8 mouse cellular contexts compared by ENCODE assay signal in the genomic region with DNA sequence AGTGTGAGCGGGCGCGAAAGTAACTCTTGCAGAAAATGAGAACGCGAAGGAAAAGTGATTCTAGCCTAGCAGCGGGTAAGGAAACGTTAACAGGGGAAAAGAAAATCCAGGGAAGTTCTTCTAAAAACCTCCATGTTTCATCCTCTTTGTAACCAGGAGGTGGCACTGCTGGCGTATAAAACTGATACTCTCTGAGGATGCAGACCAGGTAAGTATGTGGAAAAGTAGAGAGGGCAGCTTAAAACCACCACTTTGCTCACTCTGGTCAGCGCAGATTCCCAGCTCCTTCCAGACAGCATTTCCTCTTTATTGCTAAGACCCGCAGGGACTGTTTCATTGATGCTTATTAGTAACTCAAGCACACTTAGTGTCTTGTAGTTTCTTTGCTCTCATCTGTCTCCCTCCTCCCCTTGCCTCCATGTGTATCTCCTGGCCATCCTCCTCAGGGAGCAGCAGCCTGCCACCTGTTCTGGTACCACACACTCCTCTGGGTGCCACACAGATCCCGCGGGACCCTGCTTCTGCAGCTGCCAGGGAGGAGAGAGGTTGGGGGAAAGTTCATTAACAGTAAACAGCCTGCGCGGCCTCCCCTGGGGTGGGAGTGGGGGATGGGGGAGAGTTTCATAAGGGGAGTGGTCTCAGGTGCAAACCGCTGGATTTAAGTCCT. TPM values are rescaled to one million over a fixed set of nuclear protein-coding genes. Genes with fewer than 3 reads are reported as not detected.
DNase-seq lines count a peak whose midpoint lies in the region; ATAC-seq and TF ChIP-seq lines count a peak whose summit lies in the region.

No protein-coding gene starts in this region.

- H3K4me2 ChIP-seq in hindbrain, embryonic 16.5 days (ENCODE audit: low read length): no peak overlapping the region
- H3K4me2 ChIP-seq in midbrain, embryonic 11.5 days: no peak overlapping the region
- no peak overlapping the region; the same call in 1 of the 2 replicates for H3K4me2 ChIP-seq in stomach, postnatal 0 days (replicated peaks; ENCODE audit: low read depth)

- H3K4me1 ChIP-seq in hindbrain, embryonic 16.5 days (ENCODE audit: control insufficient read depth, insufficient read depth, low read depth, low read length): no peaks in the 10 kb centered on the region
- H3K4me1 ChIP-seq in midbrain, embryonic 11.5 days (ENCODE audit: control insufficient read depth, insufficient read depth, low read length): no peaks in the 10 kb centered on the region
- no peaks in the 10 kb centered on the region for H3K4me1 ChIP-seq in stomach, postnatal 0 days (replicated peaks; ENCODE audit: control insufficient read depth, insufficient read depth)

- H3K9me3 ChIP-seq in hindbrain, embryonic 16.5 days (ENCODE audit: control insufficient read depth, low read length): no peaks in the 10 kb centered on the region
- no peaks in the 10 kb centered on the region for H3K9me3 ChIP-seq in midbrain, embryonic 11.5 days (ENCODE audit: control insufficient read depth, low read length)
- H3K9me3 ChIP-seq in stomach, postnatal 0 days (ENCODE audit: control insufficient read depth, low read length): no peaks in the 10 kb centered on the region

- H3K36me3 ChIP-seq in hindbrain, embryonic 16.5 days (ENCODE audit: control insufficient read depth, insufficient read depth, low read length): no peaks in the 10 kb centered on the region
- no peaks in the 10 kb centered on the region for H3K36me3 ChIP-seq in midbrain, embryonic 11.5 days (ENCODE audit: control insufficient read depth, insufficient read depth, low read length)
- H3K36me3 ChIP-seq in stomach, postnatal 0 days (ENCODE audit: control insufficient read depth, insufficient read depth, low read length): no peaks in the 10 kb centered on the region

- peak; percentile 17 for DNase-seq in ovary, postnatal 14 days (ENCODE audit: low spot score)
- no peak for DNase-seq in ovary, postnatal 36 days (ENCODE audit: low spot score)
- DNase-seq in embryo, embryonic 9.5 days (ENCODE audit: extremely low spot score): peak; percentile 45
- peak; percentile 38 to 68 for DNase-seq in left cerebral cortex, postnatal 14 days (ENCODE audit: low spot score in 2 of 2)
- peak; percentile 87 for DNase-seq in midbrain, embryonic 11.5 days (ENCODE audit: low spot score, missing footprints)
- DNase-seq in stomach, postnatal 0 days (ENCODE audit: low spot score): peak; percentile 46
- no peak for DNase-seq in natural killer cell, adult 2 months (ENCODE audit: low spot score in 2 of 2)

- TF ChIP-seq CTCF in stomach, postnatal 0 days (IDR thresholded peaks at IDR 0.05; ENCODE audit: low read depth): peak; percentile 76

- no peak for TF ChIP-seq EP300 in stomach, postnatal 0 days (optimal IDR thresholded peaks at IDR 0.05)

- H3K4me3 ChIP-seq in hindbrain, embryonic 16.5 days (ENCODE audit: low read length): no peak overlapping the region
- H3K4me3 ChIP-seq in midbrain, embryonic 11.5 days (ENCODE audit: low read depth, low read length): no peak overlapping the region
- no peak overlapping the region for H3K4me3 ChIP-seq in stomach, postnatal 0 days (ENCODE audit: low read depth, low read length)

- H3K27ac ChIP-seq in hindbrain, embryonic 16.5 days (ENCODE audit: low read depth, low read length): no peak overlapping the region
- H3K27ac ChIP-seq in midbrain, embryonic 11.5 days (ENCODE audit: low read depth, low read length): no peak overlapping the region
- H3K27ac ChIP-seq in stomach, postnatal 0 days (replicated peaks): no peak overlapping the region

- intact Hi-C loops in left cerebral cortex, postnatal 14 days (cut with DNase I): loop anchor here (5.0 kb wide), 3 partner anchors 193 to 568 kb away; no protein-coding TSS in a partner anchor

- H3K9ac ChIP-seq in hindbrain, embryonic 16.5 days (ENCODE audit: low read depth, low read length): no peak overlapping the region
- no peak overlapping the region for H3K9ac ChIP-seq in midbrain, embryonic 11.5 days (ENCODE audit: low read length)
- H3K9ac ChIP-seq in stomach, postnatal 0 days (ENCODE audit: low read length): no peak overlapping the region

- H3K27me3 ChIP-seq in hindbrain, embryonic 16.5 days (replicated peaks; ENCODE audit: control insufficient read depth, insufficient read depth, low read length): no peaks in the 10 kb centered on the region
- H3K27me3 ChIP-seq in midbrain, embryonic 11.5 days (ENCODE audit: control insufficient read depth, insufficient read depth, low read length): no peaks in the 10 kb centered on the region
- H3K27me3 ChIP-seq in stomach, postnatal 0 days (ENCODE audit: control insufficient read depth, insufficient read depth, low read length): no peaks in the 10 kb centered on the region

- 17% methylated on average over 15 of the region's 15 CpGs for WGBS in hindbrain, embryonic 16.5 days
- 12% methylated on average over 15 of the region's 15 CpGs for WGBS in midbrain, embryonic 11.5 days
- 17% methylated on average over 15 of the region's 15 CpGs for WGBS in stomach, postnatal 0 days

- peak; percentile 91 for ATAC-seq in hindbrain, embryonic 16.5 days
- peak; percentile 68; the same call in 1 of the 2 replicates for ATAC-seq in midbrain, embryonic 11.5 days (ENCODE audit: low FRiP score)
- 0 out of 2 replicates have a peak, but pooled peaks have one; percentile 60 for ATAC-seq in stomach, postnatal 0 days (ENCODE audit: low FRiP score, low TSS enrichment)

RNA-seq across cellular contexts. Expression of a gene that starts 37.8 kb away (rescaled TPM):
- 1.7 TPM in 2 replicates for polyA plus RNA-seq in hindbrain, embryonic 16.5 days (2015; fragmentation: Nextera tagmentation; extraction: Ambion mirVana)
- 1 to 10 TPM in 1 of 2 experiments, under 1 TPM in 1; 0.93 to 2.0 TPM for total RNA-seq in left cerebral cortex, postnatal 14 days (2021)
- 2.9 and 3.4 TPM in 2 replicates for polyA plus RNA-seq in midbrain, embryonic 11.5 days (2014; fragmentation: Nextera tagmentation; extraction: Ambion mirVana)
- polyA plus RNA-seq in stomach, postnatal 0 days (2015; fragmentation: Nextera tagmentation; extraction: Ambion mirVana): 15.2 and 16.8 TPM in 2 replicates

Comparison
In these comparisons a context has a peak if more than half of its experiments do, and no peak if none do; other contexts are left out.
1. DNase-seq: peak in ovary, postnatal 14 days (single experiment), embryo, embryonic 9.5 days (single experiment), left cerebral cortex, postnatal 14 days (2 of 2), midbrain, embryonic 11.5 days (single experiment) and stomach, postnatal 0 days (single experiment); none in ovary, postnatal 36 days (single experiment) and natural killer cell, adult 2 months (0 of 2).
2. Peak in every context shown above with its lines, with median percentiles within 50 percentile points of each other: ATAC-seq.